Mouse (Mus musculus): ENCODE measurements around the gene Eea1.
"Not testable (repeated sequence)": the region's sequence is repeated elsewhere in the genome, so short reads cannot be mapped to it uniquely, and the experiment has no call there.

Eea1 gene

GRCm38 (mm10) chr10:96075403-96075802, 135.0 kb downstream of the Eea1 start:
- no peak for DNase-seq

GRCm38 (mm10) chr10:96075880-96076279, 135.4 kb downstream of the Eea1 start:
- no peak for DNase-seq

GRCm38 (mm10) chr10:96076461-96076860, 136.0 kb downstream of the Eea1 start:
- DNase-seq: no peak

- not testable (repeated sequence) for DNase-seq
Measured at GRCm38 (mm10) chr10:96077480-96078066, 137.1 kb downstream of the Eea1 start.

- DNase-seq: no peak
Measured at GRCm38 (mm10) chr10:96079823-96080222, 139.4 kb downstream of the Eea1 start.

- DNase-seq: peak in 1 of 2 experiments; percentile 28
Measured at GRCm38 (mm10) chr10:96080440-96081381, 140.3 kb downstream of the Eea1 start.

GRCm38 (mm10) chr10:96082203-96082602, 141.8 kb downstream of the Eea1 start:
- no peak for DNase-seq

- DNase-seq: no peak
Measured at GRCm38 (mm10) chr10:96089744-96090143, 149.3 kb downstream of the Eea1 start.

GRCm38 (mm10) chr10:96090388-96090787, 149.9 kb downstream of the Eea1 start:
- no peak for DNase-seq

GRCm38 (mm10) chr10:96093890-96094531, 153.6 kb downstream of the Eea1 start:
- DNase-seq: no peak

- DNase-seq: no peak
Measured at GRCm38 (mm10) chr10:96094559-96094958, 154.1 kb downstream of the Eea1 start.

Data from kidney, postnatal 25 days (tissue).